Mouse (Mus musculus) MEL (cell line): ENCODE measurements around the gene Cox4i2. TPM values are rescaled to one million over a fixed set of nuclear protein-coding genes. Genes with fewer than 3 reads are reported as not detected.

ENCODE experiments used
- DNase-seq: peaks from one replicate; pipeline ENCODE4 v3.0.0; 2011; ENCODE audit warnings: low read depth, low spot score
- H3K27ac ChIP-seq: 2 replicates; pipeline ENCODE4 v1.5.1; 2012; ENCODE audit warnings: low read depth, mild to moderate bottlenecking, control low read depth, low read length, moderate library complexity; ENCODE audit not compliant: control insufficient read depth
- H3K27me3 ChIP-seq, 2 experiments: fragments of 150-350 bp in 1 of 2; sonication (generic) in 1 of 2; 2 replicates each; pipeline ENCODE4 v1.6.1; 2012; ENCODE audit warnings: low read length in 2 of 2, mild to moderate bottlenecking in 2 of 2, improper control_type of control experiment in 1 of 2, moderate library complexity in 1 of 2; ENCODE audit not compliant: insufficient read depth in 2 of 2, control insufficient read depth in 1 of 2
- H3K36me3 ChIP-seq, 2 experiments: 2 replicates each; pipeline ENCODE4 v1.6.1; 2012 to 2014; ENCODE audit warnings: low read length in 2 of 2, improper control_type of control experiment in 1 of 2, inconsistent platforms in 1 of 2, mild to moderate bottlenecking in 1 of 2; ENCODE audit not compliant: insufficient read depth in 2 of 2, control insufficient read depth in 1 of 2
- H3K4me1 ChIP-seq, 2 experiments: fragments of 150-350 bp in 1 of 2; sonication (generic) in 1 of 2; 2 replicates each; pipeline ENCODE4 v1.6.1; 2012; ENCODE audit warnings: low read length in 2 of 2, improper control_type of control experiment in 1 of 2, mild to moderate bottlenecking in 1 of 2; ENCODE audit not compliant: insufficient read depth in 2 of 2, control insufficient read depth in 1 of 2
- H3K4me3 ChIP-seq, 2 experiments: fragments of 150-350 bp in 1 of 2; sonication (generic) in 1 of 2; 2 replicates each; pipeline ENCODE4 v1.5.1; 2012; ENCODE audit warnings: low read depth in 2 of 2, low read length in 2 of 2, mild to moderate bottlenecking in 2 of 2, moderate library complexity in 2 of 2, control low read depth in 1 of 2, improper control_type of control experiment in 1 of 2; ENCODE audit not compliant: control insufficient read depth in 1 of 2, insufficient read depth in 1 of 2
- H3K79me2 ChIP-seq: 2 replicates; pipeline ENCODE4 v1.6.1; 2012; ENCODE audit warnings: mild to moderate bottlenecking, low read length, moderate library complexity; ENCODE audit not compliant: control insufficient read depth, poor library complexity, insufficient read depth
- H3K9ac ChIP-seq: 2 replicates; pipeline ENCODE4 v1.6.1; 2012; ENCODE audit warnings: low read depth, mild to moderate bottlenecking, control low read depth, low read length, moderate library complexity; ENCODE audit not compliant: control insufficient read depth, poor library complexity, severe bottlenecking
- H3K9me3 ChIP-seq: fragments of 150-350 bp; sonication (generic); replicated peaks from 2 replicates; pipeline ENCODE4 v1.6.1; 2012; ENCODE audit warnings: mild to moderate bottlenecking, low read length, improper control_type of control experiment, moderate library complexity; ENCODE audit not compliant: insufficient read depth
- CHD1 ChIP-seq: IDR thresholded peaks from 2 replicates; pipeline ENCODE4 v1.6.1; 2012; ENCODE audit warnings: low read depth, mild to moderate bottlenecking, inconsistent platforms, low read length, improper control_type of control experiment
- ELF1 ChIP-seq: IDR thresholded peaks from 2 replicates; pipeline ENCODE4 v1.6.1; 2014; ENCODE audit warnings: low read depth, mild to moderate bottlenecking, inconsistent platforms, low read length, improper control_type of control experiment, moderate library complexity
- EP300 ChIP-seq, 2 experiments: IDR thresholded peaks; 2 replicates each; pipeline ENCODE4 v1.6.1; 2011; ENCODE audit warnings: improper control_type of control experiment in 2 of 2, low read length in 2 of 2, low read depth in 1 of 2, mild to moderate bottlenecking in 1 of 2
- GABPA ChIP-seq: IDR thresholded peaks from 2 replicates; pipeline ENCODE4 v1.6.1; 2012; ENCODE audit warnings: low read depth, mild to moderate bottlenecking, inconsistent platforms, low read length, improper control_type of control experiment, moderate library complexity
- GATA1 ChIP-seq: IDR thresholded peaks from 2 replicates; pipeline ENCODE4 v1.6.1; 2011; ENCODE audit warnings: low read depth, low read length, improper control_type of control experiment
- JUND ChIP-seq: IDR thresholded peaks from 2 replicates; pipeline ENCODE4 v1.6.1; 2011; ENCODE audit warnings: low read depth, mild to moderate bottlenecking, improper control_type of control experiment, low read length
- MAX ChIP-seq: IDR thresholded peaks from 2 replicates; pipeline ENCODE4 v1.6.1; 2011; ENCODE audit warnings: low read length, improper control_type of control experiment
- MXI1 ChIP-seq: IDR thresholded peaks from 2 replicates; pipeline ENCODE4 v1.6.1; 2011; ENCODE audit warnings: mild to moderate bottlenecking, low read depth, low read length, improper control_type of control experiment
- MYB ChIP-seq: IDR thresholded peaks from 2 replicates; pipeline ENCODE4 v1.6.1; 2011; ENCODE audit warnings: mild to moderate bottlenecking, low read depth, low read length, improper control_type of control experiment
- MYC ChIP-seq: IDR thresholded peaks from 2 replicates; pipeline ENCODE4 v1.6.1; 2011; ENCODE audit warnings: low read depth, mild to moderate bottlenecking, low read length, improper control_type of control experiment, moderate library complexity
- NELFE ChIP-seq: IDR thresholded peaks from 2 replicates; pipeline ENCODE4 v1.6.1; 2011; ENCODE audit warnings: low read depth, low read length, improper control_type of control experiment
- NRF1 ChIP-seq: IDR thresholded peaks from 2 replicates; pipeline ENCODE4 v1.6.1; 2014; ENCODE audit warnings: low read depth, mild to moderate bottlenecking, inconsistent platforms, low read length, improper control_type of control experiment, moderate library complexity; ENCODE audit not compliant: poor library complexity, insufficient read depth, severe bottlenecking
- POLR2AphosphoS2 ChIP-seq: IDR thresholded peaks from 2 replicates; pipeline ENCODE4 v1.6.1; 2011; ENCODE audit warnings: low read length, improper control_type of control experiment
- RCOR1 ChIP-seq: IDR thresholded peaks from 2 replicates; pipeline ENCODE4 v1.6.1; 2012; ENCODE audit warnings: low read depth, mild to moderate bottlenecking, inconsistent platforms, low read length, improper control_type of control experiment
- SMC3 ChIP-seq: IDR thresholded peaks from 2 replicates; pipeline ENCODE4 v1.6.1; 2011; ENCODE audit warnings: low read depth, low read length, improper control_type of control experiment
- TAL1 ChIP-seq: IDR thresholded peaks from 2 replicates; pipeline ENCODE4 v1.6.1; 2012; ENCODE audit warnings: mild to moderate bottlenecking, inconsistent platforms, low read length, moderate library complexity, mixed read lengths
- TBP ChIP-seq: IDR thresholded peaks from 2 replicates; pipeline ENCODE4 v1.8.0; 2011; ENCODE audit warnings: low read depth, low read length, improper control_type of control experiment
- UBTF ChIP-seq: IDR thresholded peaks from 2 replicates; pipeline ENCODE4 v1.6.1; 2012; ENCODE audit warnings: low read depth, mild to moderate bottlenecking, inconsistent platforms, low read length, improper control_type of control experiment, moderate library complexity, borderline replicate concordance; ENCODE audit not compliant: insufficient read depth
- USF1 ChIP-seq: IDR thresholded peaks from 2 replicates; pipeline ENCODE4 v1.6.1; 2014; ENCODE audit warnings: low read depth, mild to moderate bottlenecking, inconsistent platforms, low read length, improper control_type of control experiment, moderate library complexity
- ZKSCAN1 ChIP-seq: IDR thresholded peaks from 2 replicates; pipeline ENCODE4 v1.6.1; 2012; ENCODE audit warnings: low read depth, mild to moderate bottlenecking, inconsistent platforms, low read length, improper control_type of control experiment, moderate library complexity
- ZNF384 ChIP-seq: IDR thresholded peaks from 2 replicates; pipeline ENCODE4 v1.6.1; 2012; ENCODE audit warnings: low read depth, mild to moderate bottlenecking, inconsistent platforms, low read length, improper control_type of control experiment
- polyA plus RNA-seq, 2 experiments: library from polyadenylated mRNA; stranded (reverse) in 1 of 2; unstranded in 1 of 2; fragments of >175 nt in 1 of 2; fragments of >200 nt in 1 of 2; gene quantifications; 2 replicates each; pipeline versions ENCODE4 v1.2.1 to v1.2.4; 2012; ENCODE audit warnings: low replicate concordance in 2 of 2, low read depth in 1 of 2; ENCODE audit not compliant: insufficient read length in 2 of 2, insufficient read depth in 1 of 2, missing spikeins in 1 of 2
- total RNA-seq: library from RNA; depleted of rRNA; stranded (reverse); fragments of 300-350 nt; gene quantifications from 2 replicates; pipeline ENCODE4 v1.2.3, GENCODE M21; 2012

Cox4i2 gene
- total and polyA plus RNA-seq, 3 experiments, result 0.17 TPM; not detected in 2

DNA sequence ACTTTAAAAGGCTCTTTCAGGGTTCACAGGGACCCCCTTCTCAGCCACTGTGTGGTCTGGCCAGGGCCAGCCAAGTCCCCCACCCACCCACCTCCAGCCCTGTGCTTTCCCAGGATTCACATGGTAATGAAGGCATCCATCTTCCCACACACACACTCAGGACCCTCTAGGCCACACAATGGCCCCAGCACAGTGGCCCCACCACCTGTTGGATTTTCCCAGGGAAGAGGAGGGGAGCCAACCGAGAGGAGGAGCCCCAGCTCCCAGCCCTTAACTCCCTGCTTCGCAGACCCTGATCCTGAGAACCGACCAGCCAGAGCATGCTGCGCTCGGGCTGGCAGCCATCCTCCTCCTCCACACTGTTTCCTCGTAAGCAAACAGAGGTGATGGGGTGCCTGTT is 35.9 kb upstream of the Cox4i2 start:
- Histone ChIP-seq H3K9me3 (no peaks in the 10 kb centered on the region), H3K79me2 (no peaks in the 10 kb centered on the region), H3K27me3 (no peaks in the 10 kb centered on the region), H3K9ac (no peak overlapping the region), H3K27ac (no peak overlapping the region), H3K36me3 (no peaks in the 10 kb centered on the region), H3K4me1 (no peaks in the 10 kb centered on the region), H3K4me3 (no peak overlapping the region)
- DNase-seq, result no peak
- no peak for TF ChIP-seq MXI1
- no peak for TF ChIP-seq EP300 (IDR thresholded peaks at IDR 0.05; ENCODE audit: low read depth in 1 of 2, low read length in 2 of 2)
- TF ChIP-seq POLR2AphosphoS2, result no peak
- TF ChIP-seq ELF1, result no peak

DNA sequence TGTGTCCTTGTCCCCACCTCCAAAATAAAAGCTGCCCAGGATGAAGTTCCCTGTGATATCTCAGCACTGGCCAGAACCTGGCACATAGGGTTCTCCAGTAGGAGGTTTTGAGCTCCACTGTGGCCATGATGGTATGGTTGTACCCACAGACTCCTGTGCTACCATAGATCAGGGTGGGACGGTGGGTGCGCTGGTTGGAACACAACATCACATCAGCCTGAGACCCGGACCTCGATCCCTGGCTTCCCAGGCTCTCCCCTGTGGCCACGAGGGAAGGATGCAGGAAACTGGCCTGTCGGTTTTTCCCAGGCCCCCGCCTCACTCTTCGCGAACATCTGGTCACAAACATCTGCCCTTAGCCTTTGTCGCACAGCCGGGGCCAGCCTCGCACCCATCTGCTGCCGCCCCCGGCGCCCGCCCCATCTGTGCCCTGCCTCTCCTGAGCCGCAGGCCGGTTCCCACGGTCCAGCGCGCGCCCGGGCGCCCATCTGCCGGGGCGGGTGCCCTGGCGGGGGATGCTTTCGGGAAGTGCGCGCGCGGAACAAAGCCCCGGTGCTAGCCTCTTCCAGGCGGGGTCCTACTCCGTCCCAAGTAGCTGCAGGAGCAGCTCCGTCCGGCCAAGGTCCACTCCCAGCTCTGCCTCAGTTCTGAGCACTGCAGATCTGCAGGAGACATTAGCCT is 30.2 kb upstream of the Cox4i2 start:
- no peak overlapping the region for H3K4me3 ChIP-seq
- H3K9ac ChIP-seq, result no peak overlapping the region
- no peaks in the 10 kb centered on the region for H3K36me3 ChIP-seq

DNA sequence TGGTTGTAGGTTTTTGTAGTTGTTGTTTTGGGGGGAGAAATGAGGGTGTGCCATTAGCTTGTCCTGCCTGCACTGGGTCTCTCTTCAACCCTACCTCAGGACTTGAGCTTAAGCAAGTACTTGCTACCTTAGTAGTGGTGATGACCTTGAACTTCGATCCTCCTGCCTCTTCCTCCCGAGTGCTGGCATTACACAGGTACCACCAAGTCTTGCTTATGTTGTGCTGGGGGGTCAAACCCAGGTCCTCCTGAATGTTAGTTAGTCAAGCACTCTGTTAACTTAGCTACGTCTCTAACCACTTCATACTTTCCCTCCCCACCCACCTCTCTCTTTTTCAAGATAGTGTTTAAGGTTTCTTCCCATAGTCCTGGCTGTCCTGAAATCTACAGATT is 29.6 kb upstream of the Cox4i2 start:
- Histone ChIP-seq H3K36me3 (no peaks in the 10 kb centered on the region), H3K4me3 (no peak overlapping the region), H3K4me1 (no peaks in the 10 kb centered on the region), H3K27me3 (no peaks in the 10 kb centered on the region), H3K9ac (no peak overlapping the region), H3K79me2 (no peaks in the 10 kb centered on the region), H3K27ac (no peak overlapping the region), H3K9me3 (no peaks in the 10 kb centered on the region)
- no peak for DNase-seq
- TF ChIP-seq NELFE (no peak), TAL1 (no peak), MXI1 (no peak), JUND (no peak)
- TF ChIP-seq, all 39 proteins: peak for 0

More for the DNA sequence above, 30.2 kb upstream of the Cox4i2 start:
- DNase-seq, result no peak
- Histone ChIP-seq H3K9me3 (no peaks in the 10 kb centered on the region), H3K4me1 (no peaks in the 10 kb centered on the region), H3K27ac (no peak overlapping the region), H3K79me2 (no peaks in the 10 kb centered on the region), H3K27me3 (no peaks in the 10 kb centered on the region)
- TF ChIP-seq NELFE (no peak), SMC3 (no peak), CHD1 (no peak), ZNF384 (no peak), GABPA (no peak), JUND (no peak), ELF1 (no peak), USF1 (no peak), MAX (no peak), TBP (no peak), MYC (no peak), UBTF (no peak), GATA1 (no peak), MYB (no peak), NRF1 (no peak), RCOR1 (no peak), ZKSCAN1 (no peak)
